Mouse (Mus musculus): ENCODE results near the gene Rpf1. TPM values are rescaled to one million over a fixed set of nuclear protein-coding genes. Genes with fewer than 3 reads are reported as not detected.

The Rpf1 gene
- total and polyA plus RNA-seq, 3 experiments: 100 to 262 (median 185) TPM

DNA sequence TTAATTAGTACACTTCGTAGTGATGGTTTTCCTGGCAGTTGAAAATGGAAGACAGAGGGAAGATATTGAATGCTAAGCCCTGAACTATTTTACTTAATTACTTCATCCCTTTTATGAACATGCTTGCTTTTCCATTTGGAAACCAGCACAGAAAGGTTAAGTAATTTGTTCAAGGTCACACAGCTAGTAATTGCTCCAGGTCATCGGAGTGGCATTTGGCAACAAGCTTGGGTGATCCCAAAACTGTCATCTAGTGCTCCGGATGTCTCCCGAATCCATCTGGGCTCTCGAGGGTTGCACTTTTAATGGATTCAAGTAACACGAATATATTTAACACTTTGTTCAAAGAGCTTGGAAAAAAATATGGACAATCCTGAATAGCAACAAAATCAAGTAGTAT lies 49.7 kb upstream of the Rpf1 start:
- H3K4me2 ChIP-seq (ENCODE audit: insufficient read depth, low read depth, poor library complexity, severe bottlenecking): no peak overlapping the region

GRCm38 (mm10) chr3:146570148-146570782 lies 49.0 kb upstream of the Rpf1 start, which contains the start of gene Uox:
Uox (plus strand) TSS chr3:146570426.
- Histone ChIP-seq H3K27ac (ENCODE audit: insufficient read depth, low read depth) (no peak within 1 kb of the TSS), H3K36me3 (replicated peaks in 1 of 2; ENCODE audit: control insufficient read depth in 1 of 2, insufficient read depth in 1 of 2, low read length in 1 of 2) (no peaks in the 10 kb centered on the region), H3K9ac (ENCODE audit: insufficient read depth, low read depth) (no peak within 1 kb of the TSS), H3K79me2 (replicated peaks; ENCODE audit: control insufficient read depth, extremely low read depth, insufficient read depth, poor library complexity, severe bottlenecking) (no peaks in the 10 kb centered on the region), H3K4me1 (ENCODE audit: control insufficient read depth in 1 of 2, insufficient read depth in 2 of 2) (peaks cover 3 to 14% of the 10 kb centered on the region in 2 experiments; a peak in 2 of 4 replicates), H3K9me3 (replicated peaks; ENCODE audit: low read length) (no peaks in the 10 kb centered on the region), H3K4me2 (ENCODE audit: insufficient read depth, low read depth, poor library complexity, severe bottlenecking) (no peak within 1 kb of the TSS), H3K4me3 (replicated peaks in 1 of 3; ENCODE audit: low read depth in 2 of 3, low read length in 2 of 3, poor library complexity in 1 of 3) (no peak within 1 kb of the TSS), H3K27me3 (replicated peaks) (no peaks in the 10 kb centered on the region)
- no peak for DNase-seq (ENCODE audit: extremely low read depth)
- in situ Hi-C loops (cut with MboI; ENCODE audit: low pct_ligation_motif_present, low pct_unique_long_range_greater_than_20kb, low sequenced_read_pairs): no loop called here
- dilution Hi-C loops (cut with MboI; ENCODE audit: extremely low pct_ligation_motif_present, extremely low pct_unique_long_range_greater_than_20kb, low sequenced_read_pairs): no loop called here
- TF ChIP-seq EP300 (IDR thresholded peaks at IDR 0.05; ENCODE audit: low read length) (no peak), MEF2A (IDR thresholded peaks at IDR 0.05; ENCODE audit: borderline replicate concordance, low read depth, low read length) (no peak), TBP (conservative IDR thresholded peaks at IDR 0.05; ENCODE audit: low read depth, low read length) (no peak), ETS1 (conservative IDR thresholded peaks at IDR 0.05; ENCODE audit: low read depth, low read length) (no peak), ZKSCAN1 (IDR thresholded peaks at IDR 0.05; ENCODE audit: borderline replicate concordance, low read depth, low read length) (no peak), PAX5 (IDR thresholded peaks at IDR 0.05; ENCODE audit: low read length) (no peak), MAZ (IDR thresholded peaks at IDR 0.05; ENCODE audit: low read depth, low read length) (no peak), SIN3A (IDR thresholded peaks at IDR 0.05; ENCODE audit: low read length) (no peak), TCF12 (IDR thresholded peaks at IDR 0.05; ENCODE audit: low read depth, low read length) (no peak), BHLHE40 (IDR thresholded peaks at IDR 0.05; ENCODE audit: low read depth, low read length) (no peak)

More for the DNA sequence above, 49.7 kb upstream of the Rpf1 start:
- no peaks in the 10 kb centered on the region for H3K9me3 ChIP-seq (replicated peaks; ENCODE audit: low read length)
- no peak overlapping the region for H3K27ac ChIP-seq (ENCODE audit: insufficient read depth, low read depth)
- H3K4me3 ChIP-seq (replicated peaks in 1 of 3; ENCODE audit: low read depth in 2 of 3, low read length in 2 of 3, poor library complexity in 1 of 3): no peak overlapping the region
- DNase-seq (ENCODE audit: extremely low read depth): no peak
- no peaks in the 10 kb centered on the region for H3K79me2 ChIP-seq (replicated peaks; ENCODE audit: control insufficient read depth, extremely low read depth, insufficient read depth, poor library complexity, severe bottlenecking)
- in situ Hi-C loops (cut with MboI; ENCODE audit: low pct_ligation_motif_present, low pct_unique_long_range_greater_than_20kb, low sequenced_read_pairs) (no loop called here), dilution Hi-C loops (cut with MboI; ENCODE audit: extremely low pct_ligation_motif_present, extremely low pct_unique_long_range_greater_than_20kb, low sequenced_read_pairs) (no loop called here)
- TF ChIP-seq CHD2 (IDR thresholded peaks at IDR 0.05; ENCODE audit: low read length): no peak
- no peak for TF ChIP-seq POLR2A (IDR thresholded peaks at IDR 0.05; ENCODE audit: low read depth, low read length)
- H3K27me3 ChIP-seq (replicated peaks): no peaks in the 10 kb centered on the region
- H3K4me1 ChIP-seq (ENCODE audit: control insufficient read depth in 1 of 2, insufficient read depth in 2 of 2): peaks cover 3 to 14% of the 10 kb centered on the region in 2 experiments; a peak in 2 of 4 replicates
- H3K36me3 ChIP-seq (replicated peaks in 1 of 2; ENCODE audit: control insufficient read depth in 1 of 2, insufficient read depth in 1 of 2, low read length in 1 of 2): no peaks in the 10 kb centered on the region
- H3K9ac ChIP-seq (ENCODE audit: insufficient read depth, low read depth): no peak overlapping the region

DNA sequence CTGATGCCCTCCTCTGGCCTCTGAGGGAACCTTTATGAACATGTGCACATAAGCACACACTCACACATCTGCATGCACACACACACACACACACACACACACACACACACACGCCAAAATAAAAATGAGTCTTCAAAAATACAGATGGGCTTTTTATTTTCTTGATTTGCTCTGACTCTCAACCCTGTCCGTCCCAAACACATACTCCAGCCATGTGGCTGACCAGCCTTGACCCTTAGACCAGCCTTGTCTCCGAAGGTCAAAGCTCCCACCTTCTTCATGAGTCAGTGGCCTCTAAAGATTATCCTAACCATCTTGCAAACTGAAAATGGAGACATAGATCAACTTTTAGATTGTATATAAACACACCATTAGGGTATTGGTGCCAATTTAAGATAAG lies 48.4 kb upstream of the Rpf1 start:
- Histone ChIP-seq H3K27ac (ENCODE audit: insufficient read depth, low read depth) (no peak overlapping the region), H3K27me3 (replicated peaks) (no peaks in the 10 kb centered on the region), H3K4me2 (ENCODE audit: insufficient read depth, low read depth, poor library complexity, severe bottlenecking) (no peak overlapping the region), H3K4me3 (replicated peaks in 1 of 3; ENCODE audit: low read depth in 2 of 3, low read length in 2 of 3, poor library complexity in 1 of 3) (no peak overlapping the region), H3K4me1 (ENCODE audit: control insufficient read depth in 1 of 2, insufficient read depth in 2 of 2) (peaks cover 3 to 14% of the 10 kb centered on the region in 2 experiments; a peak in 2 of 4 replicates), H3K36me3 (replicated peaks in 1 of 2; ENCODE audit: control insufficient read depth in 1 of 2, insufficient read depth in 1 of 2, low read length in 1 of 2) (no peaks in the 10 kb centered on the region), H3K79me2 (replicated peaks; ENCODE audit: control insufficient read depth, extremely low read depth, insufficient read depth, poor library complexity, severe bottlenecking) (no peaks in the 10 kb centered on the region), H3K9ac (ENCODE audit: insufficient read depth, low read depth) (no peak overlapping the region), H3K9me3 (replicated peaks; ENCODE audit: low read length) (no peaks in the 10 kb centered on the region)
- dilution Hi-C loops (cut with MboI; ENCODE audit: extremely low pct_ligation_motif_present, extremely low pct_unique_long_range_greater_than_20kb, low sequenced_read_pairs) (no loop called here), in situ Hi-C loops (cut with MboI; ENCODE audit: low pct_ligation_motif_present, low pct_unique_long_range_greater_than_20kb, low sequenced_read_pairs) (loop anchor here (5.0 kb wide), 1 partner anchor 208 kb away; no protein-coding TSS in a partner anchor)
- no peak for DNase-seq (ENCODE audit: extremely low read depth)
- TF ChIP-seq POLR2A (IDR thresholded peaks at IDR 0.05; ENCODE audit: low read depth, low read length) (no peak), EP300 (IDR thresholded peaks at IDR 0.05; ENCODE audit: low read length) (no peak), POLR2AphosphoS2 (IDR thresholded peaks at IDR 0.05; ENCODE audit: low read depth, low read length) (no peak), ZC3H11A (IDR thresholded peaks at IDR 0.05; ENCODE audit: low read depth, low read length) (no peak), MXI1 (IDR thresholded peaks at IDR 0.05; ENCODE audit: low read depth, low read length) (no peak), ZKSCAN1 (IDR thresholded peaks at IDR 0.05; ENCODE audit: borderline replicate concordance, low read depth, low read length) (no peak), BHLHE40 (IDR thresholded peaks at IDR 0.05; ENCODE audit: low read depth, low read length) (no peak), HCFC1 (IDR thresholded peaks at IDR 0.05; ENCODE audit: low read depth, low read length) (no peak), IRF4 (IDR thresholded peaks at IDR 0.05; ENCODE audit: low read depth, low read length) (no peak), JUN (IDR thresholded peaks at IDR 0.05; ENCODE audit: insufficient read depth, low read depth, low read length) (no peak), JUND (conservative IDR thresholded peaks at IDR 0.05; ENCODE audit: low read depth, low read length) (no peak), CTCF (conservative IDR thresholded peaks at IDR 0.05 in 1 of 2, IDR thresholded peaks at IDR 0.05 in 1 of 2; ENCODE audit: low read depth in 2 of 2, low read length in 2 of 2) (no peak), SIN3A (IDR thresholded peaks at IDR 0.05; ENCODE audit: low read length) (no peak), RAD21 (IDR thresholded peaks at IDR 0.05; ENCODE audit: low read depth, low read length) (no peak; the same call in 1 of the 2 replicates), MAX (IDR thresholded peaks at IDR 0.05; ENCODE audit: low read length) (no peak), USF1 (IDR thresholded peaks at IDR 0.05; ENCODE audit: low read depth, low read length) (no peak)
